Mouse (Mus musculus) liver, postnatal 0 days (tissue): Measurements from ENCODE around the gene Fto.

Experiments
- CTCF ChIP-seq: sonication (generic); IDR thresholded peaks from 2 replicates; pipeline ENCODE4 v1.5.1; 2016; ENCODE audit warnings: antibody characterized with exemption, low read depth
- EP300 ChIP-seq: IDR thresholded peaks from 2 replicates; pipeline ENCODE4 v1.6.1; 2016; ENCODE audit warnings: antibody characterized with exemption, low read depth, mild to moderate bottlenecking

DNA sequence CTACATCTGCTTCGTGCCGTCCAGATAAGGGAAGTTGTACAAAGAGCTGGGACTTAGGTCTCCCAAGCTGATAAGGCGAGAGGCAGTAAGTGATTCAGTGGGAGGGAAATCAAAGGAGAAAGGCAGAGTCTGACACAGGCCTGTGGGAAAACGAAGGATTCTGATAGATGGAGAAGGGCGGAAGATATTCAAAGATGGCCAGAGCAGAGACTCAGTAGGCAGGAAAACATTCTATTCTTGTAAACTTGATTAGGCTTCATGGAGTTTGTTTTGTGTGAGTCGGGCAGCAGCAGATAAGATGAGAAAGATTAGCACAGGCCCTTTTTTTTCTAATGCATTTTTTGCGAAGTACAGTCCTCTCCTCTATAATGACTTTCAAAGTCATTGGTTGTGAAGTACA, 183.6 kb downstream of the Fto start:
- TF ChIP-seq CTCF (no peak), EP300 (no peak)
